Mouse (Mus musculus) lung, adult 2 months (tissue): ENCODE data around the gene Arfgap2. TPM values are rescaled to one million over a fixed set of nuclear protein-coding genes. Genes with fewer than 3 reads are reported as not detected.

Experiments
- DNase-seq: peaks from one replicate; pipeline ENCODE4 v3.0.0; 2022
- H3K4me1 ChIP-seq: fragments of 200-500 bp; 2 replicates; pipeline ENCODE4 v1.6.1; 2011; ENCODE audit warnings: low read length; ENCODE audit not compliant: control insufficient read depth, insufficient read depth
- H3K4me3 ChIP-seq: fragments of 200-500 bp; replicated peaks from 2 replicates; pipeline ENCODE3; 2011; ENCODE audit warnings: low read depth, mild to moderate bottlenecking, control low read depth, low read length; ENCODE audit errors: extremely low read depth
- CTCF ChIP-seq: fragments of 200-500 bp; IDR thresholded peaks from 2 replicates; pipeline ENCODE4 v1.5.1; 2011; ENCODE audit warnings: mild to moderate bottlenecking, low read length, control low read depth; ENCODE audit not compliant: insufficient read depth
- POLR2A ChIP-seq: fragments of 200-500 bp; IDR thresholded peaks from 2 replicates; pipeline ENCODE4 v1.6.1; 2011; ENCODE audit warnings: low read depth, mild to moderate bottlenecking, control low read depth, low read length, borderline replicate concordance; ENCODE audit errors: extremely low read depth
- WGBS: fragments of 180-500 bp; shearing (Covaris S2); methylation state at CpG from one replicate; pipeline ENCODE4 v1.1.7; 2018; 5-methylcytosine and 5-hydroxymethylcytosine counted together
- polyA plus RNA-seq: library from polyadenylated mRNA; depleted of rRNA; stranded (reverse); fragments of >200 nt; gene quantifications from 2 replicates; pipeline ENCODE4 v1.2.3, GENCODE M21; 2012

Arfgap2 gene
- polyA plus RNA-seq, 1 experiment: 44.4 TPM

GRCm38 (mm10) chr2:91301836-91302235 is 37.1 kb downstream of the Arfgap2 start:
- TF ChIP-seq CTCF (0 out of 2 replicates have a peak, but pooled peaks have one; percentile 8), POLR2A (no peak)
- Histone ChIP-seq H3K4me1 (no peaks in the 10 kb centered on the region), H3K4me3 (no peak overlapping the region)
- WGBS: 83% methylated on average over 2 of the region's 2 CpGs
- DNase-seq: no peak

GRCm38 (mm10) chr2:91302845-91303244 is 38.1 kb downstream of the Arfgap2 start:
- no peak for DNase-seq
- Histone ChIP-seq H3K4me1 (no peaks in the 10 kb centered on the region), H3K4me3 (no peak overlapping the region)
- no peak for TF ChIP-seq CTCF
- no peak for TF ChIP-seq POLR2A
- WGBS: 57% methylated on average over 3 of the region's 3 CpGs

DNA sequence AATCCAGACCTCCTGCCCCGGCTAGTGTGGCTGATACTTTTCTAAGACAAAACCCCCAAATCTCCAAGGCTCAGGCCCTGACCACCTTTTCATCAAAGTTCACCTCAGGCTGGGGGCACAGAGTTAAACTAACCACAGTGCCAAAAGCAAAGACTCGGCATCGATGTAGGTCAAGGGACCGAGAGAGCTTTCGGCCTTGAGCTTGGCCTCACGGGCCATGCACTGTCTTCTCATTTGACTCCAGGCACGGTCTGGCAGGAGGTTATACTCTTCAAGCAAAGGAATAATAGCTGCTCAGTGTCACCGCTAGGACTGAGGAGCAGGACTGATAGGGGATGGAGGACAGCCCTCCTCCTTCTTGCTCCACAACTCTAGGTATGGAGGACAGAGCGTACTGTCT is 41.2 kb downstream of the Arfgap2 start:
- TF ChIP-seq POLR2A: no peak
- no peak for TF ChIP-seq CTCF
- DNase-seq: no peak
- no peak overlapping the region for H3K4me3 ChIP-seq
- WGBS: 94% methylated on average over 9 of the region's 9 CpGs
- H3K4me1 ChIP-seq: peaks cover 5% of the 10 kb centered on the region; the same call in 1 of the 2 replicates

- TF ChIP-seq POLR2A (no peak), CTCF (no peak)
- no peak for DNase-seq
- Histone ChIP-seq H3K4me1 (peaks cover 5% of the 10 kb centered on the region; the same call in 1 of the 2 replicates), H3K4me3 (no peak overlapping the region)
Observed at GRCm38 (mm10) chr2:91306589-91306988, 41.8 kb downstream of the Arfgap2 start.

DNA sequence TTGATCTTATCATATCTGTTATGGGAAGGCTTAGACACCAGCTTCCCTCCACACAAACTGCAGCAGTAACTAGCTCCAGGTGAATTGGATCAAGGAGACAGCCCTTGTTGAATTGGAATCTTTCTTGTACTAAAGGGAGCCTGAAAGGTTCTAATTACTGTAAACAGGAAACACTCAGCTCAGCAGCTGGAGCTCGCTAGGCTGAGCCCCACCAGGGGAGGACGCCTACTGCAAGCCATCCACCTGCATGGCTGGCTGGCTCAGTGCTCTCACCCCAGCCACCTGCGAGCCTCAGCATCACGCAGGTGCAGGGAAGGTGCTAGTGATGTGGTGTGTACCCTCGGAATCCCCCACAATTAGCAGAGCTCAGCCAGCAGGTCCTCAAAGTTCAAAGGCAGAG is 43.9 kb downstream of the Arfgap2 start:
- no peak for DNase-seq
- 36% methylated on average over 5 of the region's 5 CpGs for WGBS
- TF ChIP-seq POLR2A (no peak), CTCF (no peak)
- Histone ChIP-seq H3K4me3 (no peak overlapping the region), H3K4me1 (peaks cover 7% of the 10 kb centered on the region; the same call in 1 of the 2 replicates)

DNA sequence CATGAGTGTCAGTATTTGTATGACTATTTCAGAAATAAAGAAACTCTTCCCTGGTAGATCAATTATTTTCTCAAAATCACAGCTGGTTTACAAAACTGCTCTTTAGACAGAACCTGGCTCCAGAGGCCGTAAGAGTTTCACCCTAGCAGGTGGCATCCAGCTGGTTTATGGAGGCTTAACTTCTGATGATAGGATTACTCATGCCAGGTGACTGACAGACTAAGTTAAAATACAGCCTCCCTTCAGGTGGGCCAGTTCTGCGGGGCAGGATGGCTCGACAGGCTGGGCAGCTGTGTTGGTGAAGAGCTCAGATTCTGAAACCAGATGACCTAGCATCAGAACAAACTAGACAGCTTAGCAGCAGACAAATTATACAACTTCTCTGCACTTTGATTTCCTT is 44.8 kb downstream of the Arfgap2 start:
- no peak for DNase-seq
- no peak overlapping the region for H3K4me3 ChIP-seq
- WGBS: 90% methylated on average over 3 of the region's 3 CpGs
- H3K4me1 ChIP-seq: peaks cover 9% of the 10 kb centered on the region; the same call in 1 of the 2 replicates
- no peak for TF ChIP-seq POLR2A

DNA sequence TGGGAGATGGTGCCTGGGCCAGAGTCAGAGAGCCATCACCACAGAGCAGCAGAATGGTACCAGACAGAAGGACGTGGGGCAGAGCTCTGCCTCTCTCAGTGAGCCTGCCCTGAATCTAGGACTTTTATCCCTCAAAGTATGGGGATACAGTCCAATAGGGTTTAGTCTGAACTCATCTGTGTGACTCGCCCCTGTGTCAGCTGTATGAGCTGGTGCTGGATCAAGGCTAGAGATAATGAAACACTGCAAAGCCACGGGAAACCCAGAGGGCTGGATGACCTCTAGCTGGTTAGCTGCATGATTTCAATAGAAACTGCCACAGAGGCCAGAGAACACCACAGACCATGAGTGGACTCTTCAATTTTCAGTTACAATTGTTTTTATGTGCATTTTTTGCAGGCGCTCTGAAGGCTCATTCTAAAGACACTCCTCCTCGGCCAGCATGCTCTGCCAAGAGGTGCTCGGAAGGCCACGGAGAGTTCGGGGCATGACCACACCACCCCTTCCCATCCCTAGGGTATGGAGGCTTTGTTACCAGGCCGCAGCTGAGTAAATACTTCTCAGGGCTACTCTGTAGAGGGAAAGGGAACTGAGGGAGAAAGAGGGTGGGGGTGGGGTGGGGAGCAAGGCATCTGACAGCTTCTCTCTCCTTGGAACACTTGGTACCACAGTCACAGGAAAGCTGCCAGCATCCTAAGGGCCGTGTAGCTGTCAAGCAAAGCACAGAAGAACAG is 48.0 kb downstream of the Arfgap2 start:
- Histone ChIP-seq H3K4me1 (peaks cover 9% of the 10 kb centered on the region; the same call in 1 of the 2 replicates), H3K4me3 (no peak overlapping the region)
- no peak for DNase-seq
- TF ChIP-seq CTCF (no peak), POLR2A (no peak)
- 50% methylated on average over 10 of the region's 10 CpGs for WGBS

GRCm38 (mm10) chr2:91314184-91314583 is 49.4 kb downstream of the Arfgap2 start:
- TF ChIP-seq CTCF: no peak
- no peak for TF ChIP-seq POLR2A
- DNase-seq: no peak
- WGBS: 56% methylated on average over 7 of the region's 7 CpGs
- Histone ChIP-seq H3K4me1 (peaks cover 4% of the 10 kb centered on the region; the same call in 1 of the 2 replicates), H3K4me3 (no peak overlapping the region)

GRCm38 (mm10) chr2:91320559-91321529 is 56.1 kb downstream of the Arfgap2 start:
- no peak overlapping the region for H3K4me3 ChIP-seq
- DNase-seq: no peak
- peaks cover 2% of the 10 kb centered on the region for H3K4me1 ChIP-seq
- WGBS: 70% methylated on average over 10 of the region's 10 CpGs
- TF ChIP-seq POLR2A (no peak), CTCF (no peak)
